Mouse (Mus musculus) macrophage (primary cell): Measurements from ENCODE around the gene Slc16a11. TPM values are rescaled to one million over a fixed set of nuclear protein-coding genes. Genes with fewer than 3 reads are reported as not detected.

ENCODE experiments used
- polyA plus RNA-seq: library from polyadenylated mRNA; stranded (reverse); fragments of 250-400 nt; gene quantifications from 3 replicates; pipeline ENCODE4 v1.2.4, GENCODE M21; 2018; ENCODE audit warnings: inconsistent platforms

Gene Slc16a11
- polyA plus RNA-seq, 1 experiment from 2014 or later = not detected

Other genes with a start within 250 kb of the Slc16a11 start
- gene Cldn7, start 248.0 kb upstream of the Slc16a11 start, polyA plus RNA-seq = not detected in 3 replicates
- 102 to 235 TPM (median 115 TPM) in 3 replicates for gene Ctdnep1, start 231.6 kb upstream of the Slc16a11 start, polyA plus RNA-seq
- 29.9 to 51.5 TPM (median 43.1 TPM) in 3 replicates for gene Elp5, start 230.2 kb upstream of the Slc16a11 start, polyA plus RNA-seq
- 791 to 1,264 TPM (median 1,032 TPM) in 3 replicates for gene Gabarap, start 221.6 kb upstream of the Slc16a11 start, polyA plus RNA-seq
- 62.4 to 122 TPM (median 77.3 TPM) in 3 replicates for gene Phf23, start 217.0 kb upstream of the Slc16a11 start, polyA plus RNA-seq
- 10.8 to 21.7 TPM (median 11.8 TPM) in 3 replicates for gene Dvl2, start 212.2 kb upstream of the Slc16a11 start, polyA plus RNA-seq
- 31.8 to 39.7 TPM (median 37.2 TPM) in 3 replicates for gene Acadvl, start 197.3 kb upstream of the Slc16a11 start, polyA plus RNA-seq
- gene Dlg4, start 195.8 kb upstream of the Slc16a11 start, polyA plus RNA-seq = 4.4 to 6.6 TPM (median 4.6 TPM) in 3 replicates
- not detected in 3 replicates for gene Asgr1, start 158.7 kb upstream of the Slc16a11 start, polyA plus RNA-seq
- gene Asgr2, start 120.1 kb upstream of the Slc16a11 start, polyA plus RNA-seq = 1.5 to 3.4 TPM in 2 of 3 replicates, not detected in the other
- gene Mgl2, start 82.4 kb upstream of the Slc16a11 start, polyA plus RNA-seq = 1.6 to 5.1 TPM (median 3.1 TPM) in 3 replicates
- gene Clec10a, start 56.6 kb upstream of the Slc16a11 start, polyA plus RNA-seq = 10.4 to 103 TPM (median 37.8 TPM) in 3 replicates
- gene Slc16a13, start 8.3 kb downstream of the Slc16a11 start, polyA plus RNA-seq = 7.4 to 12.5 TPM (median 10.7 TPM) in 3 replicates
- 0.14 TPM in 1 of 3 replicates, not detected in the others for gene Bcl6b, start 17.0 kb downstream of the Slc16a11 start, polyA plus RNA-seq
- gene 0610010K14Rik, start 25.2 kb downstream of the Slc16a11 start, polyA plus RNA-seq = 55.0 to 61.6 TPM (median 59.2 TPM) in 3 replicates
- 2.6 to 6.0 TPM (median 4.8 TPM) in 3 replicates for gene Gm21988, start 27.1 kb downstream of the Slc16a11 start, polyA plus RNA-seq
- 534 to 573 TPM (median 562 TPM) in 3 replicates for gene Rnasek, start 27.1 kb downstream of the Slc16a11 start, polyA plus RNA-seq
- gene Alox12, start 42.6 kb downstream of the Slc16a11 start, polyA plus RNA-seq = 0.09 to 0.95 TPM (median 0.17 TPM) in 3 replicates
- not detected in 3 replicates for gene Alox12e, start 109.9 kb downstream of the Slc16a11 start, polyA plus RNA-seq
- not detected in 3 replicates for gene Alox15, start 139.3 kb downstream of the Slc16a11 start, polyA plus RNA-seq
- gene Pelp1, start 197.3 kb downstream of the Slc16a11 start, polyA plus RNA-seq = 16.8 to 21.8 TPM (median 20.3 TPM) in 3 replicates
- gene Arrb2, start 219.9 kb downstream of the Slc16a11 start, polyA plus RNA-seq = 230 to 319 TPM (median 312 TPM) in 3 replicates
- 29.8 to 44.9 TPM (median 39.4 TPM) in 3 replicates for gene Med11, start 239.2 kb downstream of the Slc16a11 start, polyA plus RNA-seq
- gene Zmynd15, start 246.7 kb downstream of the Slc16a11 start, polyA plus RNA-seq = 2.4 to 5.2 TPM (median 4.4 TPM) in 3 replicates
- gene Cxcl16, start 247.2 kb downstream of the Slc16a11 start, polyA plus RNA-seq = 84.4 to 133 TPM (median 111 TPM) in 3 replicates